8 mouse cellular contexts compared by ENCODE assay signal in genomic region chr11:44696539-44697201, GRCm38 (mm10).
A peak's percentile ranks its signal among the peaks of the same experiment; 100 is the strongest.
DNase-seq lines count a peak whose midpoint lies in the region; ATAC-seq lines count a peak whose summit lies in the region.

No protein-coding gene starts in this region.

- no peaks in the 10 kb centered on the region for H3K36me3 ChIP-seq in kidney, embryonic 14.5 days (ENCODE audit: control insufficient read depth, insufficient read depth, low read length)
- no peaks in the 10 kb centered on the region for H3K36me3 ChIP-seq in hindbrain, embryonic 16.5 days (ENCODE audit: control insufficient read depth, insufficient read depth, low read length)
- H3K36me3 ChIP-seq in neural tube, embryonic 15.5 days = no peaks in the 10 kb centered on the region

- DNase-seq in kidney, adult 18-20 months = no peak
- peak; percentile 71 to 74 for DNase-seq in cerebellum, postnatal 25 days
- no peak for DNase-seq in right cerebral cortex, postnatal 14 days
- DNase-seq in adrenal gland, postnatal 25 days = no peak
- DNase-seq in thymus, postnatal 4 days = no peak

- 7% methylated on average over 16 of the region's 16 CpGs for WGBS in kidney, embryonic 14.5 days
- WGBS in hindbrain, embryonic 16.5 days = 10% methylated on average over 16 of the region's 16 CpGs
- WGBS in neural tube, embryonic 15.5 days = 5% methylated on average over 16 of the region's 16 CpGs

- peaks cover 16% of the 10 kb centered on the region; the same call in 1 of the 2 replicates for H3K4me1 ChIP-seq in kidney, embryonic 14.5 days (ENCODE audit: control insufficient read depth, insufficient read depth, low read length)
- peaks cover 14% of the 10 kb centered on the region for H3K4me1 ChIP-seq in hindbrain, embryonic 16.5 days (ENCODE audit: control insufficient read depth, insufficient read depth, low read depth, low read length)
- peaks cover 38% of the 10 kb centered on the region for H3K4me1 ChIP-seq in neural tube, embryonic 15.5 days

- 0 out of 2 replicates have a peak overlapping the region, but pooled peaks have one; percentile 23 for H3K9ac ChIP-seq in kidney, embryonic 14.5 days (ENCODE audit: low read depth, low read length)
- H3K9ac ChIP-seq in hindbrain, embryonic 16.5 days (ENCODE audit: low read depth, low read length) = 0 out of 2 replicates have a peak overlapping the region, but pooled peaks have one; percentile 39
- H3K9ac ChIP-seq in neural tube, embryonic 15.5 days (replicated peaks) = 0 out of 2 replicates have a peak overlapping the region, but pooled peaks have one; percentile 17

- no peaks in the 10 kb centered on the region for H3K27me3 ChIP-seq in kidney, embryonic 14.5 days (ENCODE audit: control insufficient read depth, insufficient read depth, low read length)
- no peaks in the 10 kb centered on the region for H3K27me3 ChIP-seq in hindbrain, embryonic 16.5 days (replicated peaks; ENCODE audit: control insufficient read depth, insufficient read depth, low read length)
- H3K27me3 ChIP-seq in neural tube, embryonic 15.5 days (replicated peaks) = no peaks in the 10 kb centered on the region

- peak overlapping the region; percentile 39 for H3K4me2 ChIP-seq in kidney, embryonic 14.5 days (replicated peaks; ENCODE audit: low read depth, low read length)
- peak overlapping the region; percentile 53 for H3K4me2 ChIP-seq in hindbrain, embryonic 16.5 days (ENCODE audit: low read length)
- H3K4me2 ChIP-seq in neural tube, embryonic 15.5 days = peak overlapping the region; percentile 49

- ATAC-seq in kidney, embryonic 14.5 days (ENCODE audit: low FRiP score, low TSS enrichment) = peak; percentile 92
- peak; percentile 83 for ATAC-seq in hindbrain, embryonic 16.5 days
- ATAC-seq in neural tube, embryonic 15.5 days (ENCODE audit: low FRiP score) = no peak

- peak overlapping the region; percentile 73; the same call in 1 of the 2 replicates for H3K27ac ChIP-seq in kidney, embryonic 14.5 days (ENCODE audit: low read depth, low read length)
- H3K27ac ChIP-seq in hindbrain, embryonic 16.5 days (ENCODE audit: low read depth, low read length) = no peak overlapping the region; the same call in 1 of the 2 replicates
- peak overlapping the region; percentile 2; the same call in 1 of the 2 replicates for H3K27ac ChIP-seq in neural tube, embryonic 15.5 days (replicated peaks)

- no peaks in the 10 kb centered on the region for H3K9me3 ChIP-seq in kidney, embryonic 14.5 days (ENCODE audit: control insufficient read depth, low read length)
- H3K9me3 ChIP-seq in hindbrain, embryonic 16.5 days (ENCODE audit: control insufficient read depth, low read length) = no peaks in the 10 kb centered on the region
- no peaks in the 10 kb centered on the region for H3K9me3 ChIP-seq in neural tube, embryonic 15.5 days (replicated peaks)

- H3K4me3 ChIP-seq in kidney, embryonic 14.5 days (ENCODE audit: low read length) = peak overlapping the region; percentile 17; the same call in 1 of the 2 replicates
- peak overlapping the region; percentile 20 for H3K4me3 ChIP-seq in hindbrain, embryonic 16.5 days (ENCODE audit: low read length)
- H3K4me3 ChIP-seq in neural tube, embryonic 15.5 days (replicated peaks) = peak overlapping the region; percentile 14; the same call in 1 of the 2 replicates

Comparison
In these comparisons a context has a peak if more than half of its experiments do, and no peak if none do; other contexts are left out.
1. DNase-seq: peak in cerebellum, postnatal 25 days (2 of 2); none in kidney, adult 18-20 months (single experiment), right cerebral cortex, postnatal 14 days (single experiment), adrenal gland, postnatal 25 days (single experiment) and thymus, postnatal 4 days (single experiment).
2. Peak in every context shown above with its lines, with median percentiles within 50 percentile points of each other: H3K4me2 ChIP-seq, H3K4me3 ChIP-seq and H3K9ac ChIP-seq.